Mouse (Mus musculus): ENCODE measurements around the gene Zfp541. TPM values are rescaled to one million over a fixed set of nuclear protein-coding genes. Genes with fewer than 3 reads are reported as not detected.

Zfp541 gene
- polyA plus RNA-seq, 1 experiment, result 0.28 TPM

GRCm38 (mm10) chr7:16104611-16105388, 43.2 kb downstream of the Zfp541 start:
- DNase-seq, result peak in 1 of 2 experiments; percentile 46
- Histone ChIP-seq H3K27ac (ENCODE audit: insufficient read depth, low read length) (peak overlapping the region; percentile 96), H3K4me1 (ENCODE audit: control insufficient read depth, insufficient read depth, low read length) (peaks cover 84% of the 10 kb centered on the region), H3K27me3 (ENCODE audit: control insufficient read depth, insufficient read depth, low read length) (no peaks in the 10 kb centered on the region), H3K4me3 (replicated peaks; ENCODE audit: insufficient read depth, low read depth, low read length) (no peak overlapping the region)
- TF ChIP-seq CTCF (IDR thresholded peaks at IDR 0.05; ENCODE audit: borderline replicate concordance, insufficient read depth, low read depth, low read length) (no peak), POLR2A (IDR thresholded peaks at IDR 0.05; ENCODE audit: borderline replicate concordance, insufficient read depth, low read length) (no peak)
- 38% methylated on average over 7 of the region's 7 CpGs for WGBS

- Histone ChIP-seq H3K27me3 (ENCODE audit: control insufficient read depth, insufficient read depth, low read length) (no peaks in the 10 kb centered on the region), H3K4me3 (replicated peaks; ENCODE audit: insufficient read depth, low read depth, low read length) (no peak overlapping the region), H3K4me1 (ENCODE audit: control insufficient read depth, insufficient read depth, low read length) (peaks cover 77% of the 10 kb centered on the region), H3K27ac (ENCODE audit: insufficient read depth, low read length) (peak overlapping the region; percentile 89)
- TF ChIP-seq POLR2A (IDR thresholded peaks at IDR 0.05; ENCODE audit: borderline replicate concordance, insufficient read depth, low read length), result no peak
- no peak for TF ChIP-seq CTCF (IDR thresholded peaks at IDR 0.05; ENCODE audit: borderline replicate concordance, insufficient read depth, low read depth, low read length)
- 12% methylated on average over 9 of the region's 9 CpGs for WGBS
- DNase-seq, result peak; percentile 58 to 60
These were observed 47.4 kb downstream of the Zfp541 start for GRCm38 (mm10) chr7:16108886-16109542.

GRCm38 (mm10) chr7:16110158-16110557, 48.5 kb downstream of the Zfp541 start:
- H3K27ac ChIP-seq (ENCODE audit: insufficient read depth, low read length), result peak overlapping the region; percentile 59
- no peak overlapping the region for H3K4me3 ChIP-seq (replicated peaks; ENCODE audit: insufficient read depth, low read depth, low read length)
- H3K27me3 ChIP-seq (ENCODE audit: control insufficient read depth, insufficient read depth, low read length), result no peaks in the 10 kb centered on the region
- peaks cover 66% of the 10 kb centered on the region for H3K4me1 ChIP-seq (ENCODE audit: control insufficient read depth, insufficient read depth, low read length)
- 24% methylated on average over 8 of the region's 8 CpGs for WGBS
- peak in 1 of 2 experiments; percentile 52 for DNase-seq
- TF ChIP-seq POLR2A (IDR thresholded peaks at IDR 0.05; ENCODE audit: borderline replicate concordance, insufficient read depth, low read length), result no peak
- no peak for TF ChIP-seq CTCF (IDR thresholded peaks at IDR 0.05; ENCODE audit: borderline replicate concordance, insufficient read depth, low read depth, low read length)

- DNase-seq, result no peak
- 0 out of 2 replicates have a peak overlapping the region, but pooled peaks have one; percentile 59 for H3K27ac ChIP-seq (ENCODE audit: insufficient read depth, low read length)
- WGBS, result 70% methylated on average over 7 of the region's 7 CpGs
- TF ChIP-seq POLR2A (IDR thresholded peaks at IDR 0.05; ENCODE audit: borderline replicate concordance, insufficient read depth, low read length) (no peak), CTCF (IDR thresholded peaks at IDR 0.05; ENCODE audit: borderline replicate concordance, insufficient read depth, low read depth, low read length) (no peak)
- H3K4me1 ChIP-seq (ENCODE audit: control insufficient read depth, insufficient read depth, low read length), result peaks cover 57% of the 10 kb centered on the region
- H3K4me3 ChIP-seq (replicated peaks; ENCODE audit: insufficient read depth, low read depth, low read length), result no peak overlapping the region
- H3K27me3 ChIP-seq (ENCODE audit: control insufficient read depth, insufficient read depth, low read length), result no peaks in the 10 kb centered on the region
These were observed 49.9 kb downstream of the Zfp541 start for GRCm38 (mm10) chr7:16111284-16112090.

GRCm38 (mm10) chr7:16116418-16116817, 54.8 kb downstream of the Zfp541 start:
- H3K27ac ChIP-seq (ENCODE audit: insufficient read depth, low read length), result no peak overlapping the region
- no peak for DNase-seq
- H3K4me3 ChIP-seq (replicated peaks; ENCODE audit: insufficient read depth, low read depth, low read length), result no peak overlapping the region
- no peak for TF ChIP-seq POLR2A (IDR thresholded peaks at IDR 0.05; ENCODE audit: borderline replicate concordance, insufficient read depth, low read length)
- no peak for TF ChIP-seq CTCF (IDR thresholded peaks at IDR 0.05; ENCODE audit: borderline replicate concordance, insufficient read depth, low read depth, low read length)
- WGBS, result 79% methylated on average over 7 of the region's 7 CpGs
- peaks cover 28% of the 10 kb centered on the region for H3K4me1 ChIP-seq (ENCODE audit: control insufficient read depth, insufficient read depth, low read length)
- H3K27me3 ChIP-seq (ENCODE audit: control insufficient read depth, insufficient read depth, low read length), result no peaks in the 10 kb centered on the region

GRCm38 (mm10) chr7:16117100-16117499, 55.5 kb downstream of the Zfp541 start:
- peak; percentile 61 to 72 for DNase-seq
- WGBS, result 45% methylated on average over 3 of the region's 3 CpGs
- peaks cover 23% of the 10 kb centered on the region for H3K4me1 ChIP-seq (ENCODE audit: control insufficient read depth, insufficient read depth, low read length)
- H3K27me3 ChIP-seq (ENCODE audit: control insufficient read depth, insufficient read depth, low read length), result no peaks in the 10 kb centered on the region
- TF ChIP-seq POLR2A (IDR thresholded peaks at IDR 0.05; ENCODE audit: borderline replicate concordance, insufficient read depth, low read length), result no peak
- TF ChIP-seq CTCF (IDR thresholded peaks at IDR 0.05; ENCODE audit: borderline replicate concordance, insufficient read depth, low read depth, low read length), result no peak
- no peak overlapping the region for H3K4me3 ChIP-seq (replicated peaks; ENCODE audit: insufficient read depth, low read depth, low read length)
- H3K27ac ChIP-seq (ENCODE audit: insufficient read depth, low read length), result no peak overlapping the region

GRCm38 (mm10) chr7:16119569-16120261, 58.1 kb downstream of the Zfp541 start, which contains the start of gene Kptn:
TSS of gene Kptn (plus strand) at chr7:16119895.
- H3K27ac ChIP-seq (ENCODE audit: insufficient read depth, low read length), result peak within 1 kb of the TSS; percentile 62
- H3K4me3 ChIP-seq (replicated peaks; ENCODE audit: insufficient read depth, low read depth, low read length), result peak within 1 kb of the TSS; percentile 59
- WGBS, result 1% methylated on average over 33 of the region's 33 CpGs
- peak; percentile 91 to 98 for DNase-seq
- H3K27me3 ChIP-seq (ENCODE audit: control insufficient read depth, insufficient read depth, low read length), result no peaks in the 10 kb centered on the region
- TF ChIP-seq POLR2A (IDR thresholded peaks at IDR 0.05; ENCODE audit: borderline replicate concordance, insufficient read depth, low read length) (peak; percentile 39; the same call in 1 of the 2 replicates), CTCF (IDR thresholded peaks at IDR 0.05; ENCODE audit: borderline replicate concordance, insufficient read depth, low read depth, low read length) (peak; percentile 95)
- peaks cover 16% of the 10 kb centered on the region for H3K4me1 ChIP-seq (ENCODE audit: control insufficient read depth, insufficient read depth, low read length)
